Mouse (Mus musculus): ENCODE measurements at regions not wholly inside any gene's neighbourhood (a gene's known extent, or its start where the extent isn't known, plus 50 kb on each side); places are given as distances from the start of the nearest gene placed in this dataset.

GRCm38 (mm10) chr15:69413531-69414011 is 2912.9 kb upstream of the Lrrc6 start:
- no peak for ATAC-seq (replicated peaks; ENCODE audit: poor library complexity, severe bottlenecking)

DNA sequence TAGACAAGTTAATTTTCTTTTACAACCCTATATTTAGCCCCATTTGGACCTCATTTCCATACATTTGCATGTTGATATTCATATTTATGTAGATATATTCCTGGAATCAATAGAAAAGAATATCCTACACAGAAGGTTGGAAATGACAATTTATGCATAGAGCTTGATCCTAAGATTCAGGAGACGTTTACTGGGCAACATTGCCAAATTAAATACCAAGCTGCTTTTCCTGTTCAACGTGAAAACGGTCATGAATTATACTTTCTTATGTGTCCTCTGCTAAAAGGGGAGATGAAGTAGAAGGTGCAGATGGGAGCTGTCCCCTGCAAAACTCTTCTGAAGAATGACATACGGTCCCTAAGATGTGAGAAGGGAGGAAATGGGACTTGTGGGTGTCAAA is 2888.9 kb upstream of the Lrrc6 start:
- ATAC-seq (replicated peaks; ENCODE audit: poor library complexity, severe bottlenecking) = no peak

- no peak for ATAC-seq (replicated peaks; ENCODE audit: poor library complexity, severe bottlenecking)
Measured at GRCm38 (mm10) chr15:69387466-69387865, 2886.8 kb upstream of the Lrrc6 start.

GRCm38 (mm10) chr15:69365440-69365839 is 2864.7 kb upstream of the Lrrc6 start:
- no peak for ATAC-seq (replicated peaks; ENCODE audit: poor library complexity, severe bottlenecking)

GRCm38 (mm10) chr15:69350053-69350739 is 2849.5 kb upstream of the Lrrc6 start:
- ATAC-seq (replicated peaks; ENCODE audit: poor library complexity, severe bottlenecking) = no peak

DNA sequence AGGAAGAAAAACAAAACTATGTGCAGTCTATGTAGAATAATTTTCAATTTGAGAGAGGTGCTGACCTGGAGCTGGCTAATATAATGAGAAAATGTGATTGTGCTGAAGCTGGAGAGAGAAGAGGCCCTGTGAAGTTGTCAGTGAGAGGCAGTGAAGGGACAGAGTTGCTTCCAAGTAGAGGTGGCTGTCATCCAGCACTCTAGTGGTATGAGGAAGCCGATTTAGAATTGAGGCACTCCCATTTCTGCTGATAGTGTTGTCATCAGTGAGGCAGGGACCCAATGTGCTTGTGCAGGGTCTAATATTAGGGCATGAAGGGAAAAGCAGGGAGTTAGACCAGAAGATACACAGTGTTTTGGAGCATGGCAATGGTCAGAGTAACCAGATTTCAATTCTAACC is 2845.4 kb upstream of the Lrrc6 start:
- no peak for ATAC-seq (replicated peaks; ENCODE audit: poor library complexity, severe bottlenecking)

GRCm38 (mm10) chr15:69342759-69343158 is 2842.0 kb upstream of the Lrrc6 start:
- ATAC-seq (replicated peaks; ENCODE audit: poor library complexity, severe bottlenecking) = no peak

DNA sequence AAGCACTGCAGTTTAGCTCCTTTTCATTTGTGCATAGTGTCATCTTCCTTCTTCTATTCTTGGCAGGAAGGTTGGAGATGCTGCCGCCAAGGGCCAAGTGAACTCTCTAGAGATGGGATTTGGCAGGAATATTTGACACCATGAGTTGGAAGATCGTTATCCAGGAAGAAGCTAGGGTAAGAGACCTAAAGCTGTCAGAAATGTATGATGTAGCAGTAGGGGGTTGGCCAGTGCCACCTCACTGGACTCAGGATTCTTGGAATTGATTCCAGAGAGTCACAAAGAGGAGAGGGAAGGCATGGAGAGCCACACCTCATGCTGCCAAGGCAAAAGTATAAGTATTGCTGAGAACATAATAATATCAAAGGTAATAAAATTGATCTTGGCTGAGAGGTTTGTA is 2835.8 kb upstream of the Lrrc6 start:
- no peak for ATAC-seq (replicated peaks; ENCODE audit: poor library complexity, severe bottlenecking)

DNA sequence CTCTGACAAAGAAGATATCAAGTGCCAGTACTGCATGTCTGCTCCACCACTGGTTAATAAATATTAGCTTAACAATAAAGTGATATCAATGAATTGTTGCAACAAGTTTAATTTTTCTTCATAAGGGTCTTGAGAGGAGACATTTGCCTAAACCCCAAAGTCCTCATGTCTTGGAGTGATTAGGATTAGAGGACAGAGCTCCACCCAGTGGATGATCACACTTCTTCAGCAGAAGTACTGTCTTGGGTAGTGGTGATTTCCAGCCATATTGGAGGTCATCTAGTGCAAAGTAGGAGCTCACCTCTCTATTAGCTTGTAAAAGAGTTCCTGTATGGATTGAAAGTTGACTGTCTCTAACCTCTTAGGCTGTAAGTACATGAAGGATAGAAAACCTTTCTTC is 2825.8 kb upstream of the Lrrc6 start:
- no peak for ATAC-seq (replicated peaks; ENCODE audit: poor library complexity, severe bottlenecking)

GRCm38 (mm10) chr15:69303100-69303499 is 2802.4 kb upstream of the Lrrc6 start:
- ATAC-seq (replicated peaks; ENCODE audit: poor library complexity, severe bottlenecking) = no peak

DNA sequence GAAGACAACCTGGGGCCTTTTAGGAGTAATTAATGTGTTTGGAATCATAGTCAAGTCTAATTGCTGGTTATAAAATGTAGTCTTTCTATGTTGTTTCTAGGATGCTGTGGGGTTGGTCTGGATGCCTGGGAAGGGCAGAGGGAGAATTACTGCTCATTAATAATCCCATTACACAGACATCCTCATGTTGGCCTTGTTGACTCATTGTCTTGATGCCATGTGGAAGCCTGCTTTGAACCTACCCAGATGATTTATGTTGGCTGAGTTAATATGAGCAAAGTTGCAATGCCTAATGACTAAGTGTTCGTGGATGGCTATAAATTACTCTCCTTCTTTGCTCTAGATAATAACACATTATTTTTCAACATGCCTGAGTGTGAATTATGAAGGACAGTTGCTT is 2790.6 kb upstream of the Lrrc6 start:
- no peak for ATAC-seq (replicated peaks; ENCODE audit: poor library complexity, severe bottlenecking)

DNA sequence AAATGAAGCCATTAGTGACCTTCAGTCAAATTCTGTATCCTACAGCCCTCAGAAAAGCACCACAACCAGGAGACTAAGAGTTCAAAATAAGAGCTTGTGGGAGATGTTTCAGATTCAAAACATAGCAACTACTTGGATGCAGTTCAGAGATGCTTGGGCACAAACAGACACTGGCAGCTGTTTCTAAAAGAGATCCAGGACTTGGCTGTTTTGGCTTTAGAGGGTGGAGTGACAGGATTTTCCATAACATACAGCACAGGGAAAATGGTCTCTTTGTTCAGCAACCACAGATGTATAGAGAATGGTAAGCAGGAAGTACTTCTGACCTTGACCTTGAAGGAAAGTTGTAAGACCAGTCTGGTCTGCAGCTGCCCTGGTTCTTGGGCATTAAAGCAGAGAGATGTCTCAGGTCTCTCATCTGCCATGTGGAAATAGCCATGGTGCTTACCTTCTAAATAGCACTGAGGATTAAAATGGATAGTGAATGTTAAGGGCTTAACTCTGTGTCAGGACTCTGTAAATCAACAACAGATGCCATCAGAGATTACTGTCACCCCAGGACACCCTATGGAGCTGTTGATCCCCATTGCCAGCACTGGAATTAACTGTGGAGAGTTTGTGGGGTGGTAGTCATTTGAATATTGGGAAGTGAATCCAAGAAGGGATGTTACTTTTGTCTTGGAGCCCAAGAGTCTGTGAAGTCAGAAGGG is 2775.0 kb upstream of the Lrrc6 start:
- no peak for ATAC-seq (replicated peaks; ENCODE audit: poor library complexity, severe bottlenecking)

GRCm38 (mm10) chr15:69274225-69274766 is 2773.6 kb upstream of the Lrrc6 start:
- ATAC-seq (replicated peaks; ENCODE audit: poor library complexity, severe bottlenecking) = no peak

- ATAC-seq (replicated peaks; ENCODE audit: poor library complexity, severe bottlenecking) = no peak
Measured at GRCm38 (mm10) chr15:69273518-69273917, 2772.8 kb upstream of the Lrrc6 start.

DNA sequence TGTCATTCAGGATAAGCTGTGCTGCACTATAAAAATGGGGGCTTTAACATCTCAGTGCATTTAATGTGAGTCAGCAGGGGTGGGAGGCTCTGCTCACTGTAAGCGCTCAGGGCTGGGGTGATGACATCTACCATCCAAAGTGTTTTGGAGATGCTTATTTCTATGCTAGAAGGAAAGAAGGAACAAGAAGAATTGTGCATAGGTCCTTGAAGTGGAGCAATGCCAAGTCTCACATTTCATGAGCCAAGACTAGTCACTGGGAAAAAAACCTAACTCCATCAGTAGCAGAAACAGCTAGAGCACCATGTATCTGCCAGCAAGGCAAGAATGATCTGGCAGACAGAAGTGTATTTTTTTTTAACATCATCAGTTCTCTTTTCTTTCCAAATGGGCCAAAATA is 2761.2 kb upstream of the Lrrc6 start:
- ATAC-seq (replicated peaks; ENCODE audit: poor library complexity, severe bottlenecking) = no peak

DNA sequence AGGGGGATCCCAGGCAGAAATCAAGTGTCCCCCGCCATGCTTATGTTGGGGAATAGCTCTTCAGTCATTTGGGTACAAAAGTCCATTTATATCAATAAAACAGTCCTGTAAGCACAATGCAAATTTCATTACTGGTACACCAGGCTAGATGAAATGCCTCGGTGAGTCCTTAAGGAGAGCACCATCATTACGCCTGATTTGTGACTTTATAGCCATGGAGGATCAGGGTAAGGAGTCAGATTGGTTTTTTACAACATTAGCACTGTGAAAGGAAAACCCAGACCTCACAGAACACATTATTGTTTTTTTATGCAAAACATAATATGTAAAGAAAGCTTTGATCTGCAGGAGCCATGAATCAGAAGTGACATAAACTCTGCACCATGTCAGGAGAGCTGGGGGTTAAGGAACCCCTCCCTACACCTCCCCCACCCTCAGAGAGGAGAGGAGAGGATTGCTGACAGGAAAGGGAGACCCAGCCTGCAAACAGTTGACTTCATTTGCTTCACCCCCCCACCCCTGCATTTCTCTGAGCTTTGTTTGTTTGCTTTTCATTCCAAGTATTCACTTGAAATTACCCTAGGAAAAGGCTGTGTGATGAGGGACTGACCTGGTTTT is 2756.6 kb upstream of the Lrrc6 start:
- no peak for ATAC-seq (replicated peaks; ENCODE audit: poor library complexity, severe bottlenecking)

GRCm38 (mm10) chr15:69253698-69254097 is 2753.0 kb upstream of the Lrrc6 start:
- ATAC-seq (replicated peaks; ENCODE audit: poor library complexity, severe bottlenecking) = no peak

- ATAC-seq (replicated peaks; ENCODE audit: poor library complexity, severe bottlenecking) = no peak
Measured at GRCm38 (mm10) chr15:69252095-69252494, 2751.4 kb upstream of the Lrrc6 start.

- no peak for ATAC-seq (replicated peaks; ENCODE audit: poor library complexity, severe bottlenecking)
Measured at GRCm38 (mm10) chr15:69246190-69246966, 2745.7 kb upstream of the Lrrc6 start.

- no peak for ATAC-seq (replicated peaks; ENCODE audit: poor library complexity, severe bottlenecking)
Measured at GRCm38 (mm10) chr15:69235271-69235670, 2734.6 kb upstream of the Lrrc6 start.
